In the genomic region with DNA sequence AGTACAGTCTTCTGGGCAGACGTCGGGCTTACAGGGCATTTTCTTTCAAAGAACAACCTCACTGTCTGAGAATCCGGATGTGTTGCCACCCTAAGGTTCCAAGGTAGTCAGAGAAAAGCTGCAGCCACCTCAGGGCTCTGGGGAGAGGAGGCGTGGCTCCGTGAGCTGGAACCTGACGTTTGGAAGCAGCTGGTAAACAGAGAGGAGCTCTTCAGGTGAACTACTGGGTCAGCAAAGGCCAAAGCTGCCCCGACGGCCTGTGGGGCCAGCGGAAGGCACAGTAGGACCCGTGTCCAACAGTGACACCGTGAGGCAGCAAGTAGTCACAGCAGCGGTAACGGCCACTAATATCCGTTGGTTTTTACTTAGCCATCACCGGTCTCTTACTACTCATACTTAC, we compare ENCODE assay signal across 8 mouse cellular contexts. TPM values are rescaled to one million over a fixed set of nuclear protein-coding genes. Genes with fewer than 3 reads are reported as not detected.
A peak's percentile ranks its signal among the peaks of the same experiment; 100 is the strongest.
DNase-seq lines count a peak whose midpoint lies in the region; ATAC-seq and TF ChIP-seq lines count a peak whose summit lies in the region.

No protein-coding gene starts in this region.

- TF ChIP-seq EP300 in lung, postnatal 0 days (IDR thresholded peaks at IDR 0.05), result 0 out of 2 replicates have a peak, but pooled peaks have one; percentile 45

- no peaks in the 10 kb centered on the region for H3K27me3 ChIP-seq in testis, adult 2 months (ENCODE audit: control insufficient read depth, insufficient read depth, low read length)
- no peaks in the 10 kb centered on the region for H3K27me3 ChIP-seq in forebrain, embryonic 15.5 days
- H3K27me3 ChIP-seq in intestine, postnatal 0 days (replicated peaks; ENCODE audit: control insufficient read depth, insufficient read depth, low read length), result no peaks in the 10 kb centered on the region
- H3K27me3 ChIP-seq in lung, postnatal 0 days (replicated peaks; ENCODE audit: insufficient read depth, low read length), result no peaks in the 10 kb centered on the region

- H3K27ac ChIP-seq in testis, adult 2 months (ENCODE audit: control insufficient read depth, insufficient read depth, low read depth, low read length), result no peak overlapping the region
- no peak overlapping the region for H3K27ac ChIP-seq in forebrain, embryonic 15.5 days (replicated peaks)
- H3K27ac ChIP-seq in intestine, postnatal 0 days (ENCODE audit: low read depth, low read length), result 0 out of 2 replicates have a peak overlapping the region, but pooled peaks have one; percentile 42
- H3K27ac ChIP-seq in lung, postnatal 0 days (ENCODE audit: low read length), result peak overlapping the region; percentile 94

- 19% methylated on average over 15 of the region's 15 CpGs for WGBS in forebrain, embryonic 15.5 days
- WGBS in intestine, postnatal 0 days, result 11% methylated on average over 15 of the region's 15 CpGs
- WGBS in lung, postnatal 0 days, result 10% methylated on average over 15 of the region's 15 CpGs

- peaks cover 5% of the 10 kb centered on the region for H3K4me1 ChIP-seq in testis, adult 2 months (ENCODE audit: control insufficient read depth, insufficient read depth, low read length)
- peaks cover 5% of the 10 kb centered on the region; the same call in 1 of the 2 replicates for H3K4me1 ChIP-seq in forebrain, embryonic 15.5 days
- H3K4me1 ChIP-seq in intestine, postnatal 0 days (replicated peaks; ENCODE audit: control insufficient read depth, insufficient read depth, low read length), result no peaks in the 10 kb centered on the region; the same call in 1 of the 2 replicates
- peaks cover 10% of the 10 kb centered on the region; the same call in 1 of the 2 replicates for H3K4me1 ChIP-seq in lung, postnatal 0 days (ENCODE audit: insufficient read depth, low read depth, low read length)

- DNase-seq in adrenal gland, adult 2 months, result peak; percentile 63
- DNase-seq in adrenal gland, postnatal 4 days (ENCODE audit: low spot score in 2 of 2), result no peak
- DNase-seq in testis, postnatal 14 days (ENCODE audit: low spot score), result no peak
- DNase-seq in lung, postnatal 0 days (ENCODE audit: low spot score), result peak; percentile 93
- peak; percentile 33 to 46 for DNase-seq in spleen, postnatal 36 days (ENCODE audit: low spot score in 2 of 2)

- no peaks in the 10 kb centered on the region for H3K9me3 ChIP-seq in forebrain, embryonic 15.5 days
- no peaks in the 10 kb centered on the region for H3K9me3 ChIP-seq in intestine, postnatal 0 days (ENCODE audit: control insufficient read depth)
- H3K9me3 ChIP-seq in lung, postnatal 0 days (ENCODE audit: low read length), result no peaks in the 10 kb centered on the region

- peak; percentile 73; the same call in 1 of the 2 replicates for TF ChIP-seq CTCF in testis, adult 2 months (IDR thresholded peaks at IDR 0.05; ENCODE audit: control insufficient read depth, insufficient read depth, insufficient replicate concordance, low read depth, low read length)
- peak; percentile 96 for TF ChIP-seq CTCF in intestine, postnatal 0 days (IDR thresholded peaks at IDR 0.05; ENCODE audit: low read depth)
- peak; percentile 93 for TF ChIP-seq CTCF in lung, postnatal 0 days (IDR thresholded peaks at IDR 0.05)

- H3K36me3 ChIP-seq in testis, adult 2 months (ENCODE audit: control insufficient read depth, insufficient read depth, low read length), result no peaks in the 10 kb centered on the region
- no peaks in the 10 kb centered on the region for H3K36me3 ChIP-seq in forebrain, embryonic 15.5 days
- H3K36me3 ChIP-seq in intestine, postnatal 0 days (ENCODE audit: control insufficient read depth, insufficient read depth), result no peaks in the 10 kb centered on the region
- H3K36me3 ChIP-seq in lung, postnatal 0 days (ENCODE audit: insufficient read depth, low read length), result no peaks in the 10 kb centered on the region

- no peak for TF ChIP-seq POLR2A in testis, adult 2 months (IDR thresholded peaks at IDR 0.05; ENCODE audit: control insufficient read depth, low read depth, low read length)

- no peak overlapping the region for H3K9ac ChIP-seq in forebrain, embryonic 15.5 days (replicated peaks)
- no peak overlapping the region for H3K9ac ChIP-seq in intestine, postnatal 0 days (ENCODE audit: low read depth, low read length)
- no peak overlapping the region for H3K9ac ChIP-seq in lung, postnatal 0 days (replicated peaks; ENCODE audit: low read depth)

- H3K4me3 ChIP-seq in testis, adult 2 months (ENCODE audit: control insufficient read depth, low read depth, low read length), result no peak overlapping the region
- H3K4me3 ChIP-seq in forebrain, embryonic 15.5 days, result no peak overlapping the region
- H3K4me3 ChIP-seq in intestine, postnatal 0 days (ENCODE audit: low read depth, low read length), result no peak overlapping the region
- H3K4me3 ChIP-seq in lung, postnatal 0 days (ENCODE audit: low read depth, low read length), result no peak overlapping the region

- H3K4me2 ChIP-seq in forebrain, embryonic 15.5 days (replicated peaks), result no peak overlapping the region
- H3K4me2 ChIP-seq in intestine, postnatal 0 days (replicated peaks; ENCODE audit: low read depth), result 0 out of 2 replicates have a peak overlapping the region, but pooled peaks have one; percentile 6
- H3K4me2 ChIP-seq in lung, postnatal 0 days (replicated peaks; ENCODE audit: low read depth, low read length), result no peak overlapping the region

- 0 out of 2 replicates have a peak, but pooled peaks have one; percentile 34 for ATAC-seq in forebrain, embryonic 15.5 days (replicated peaks)
- peak; percentile 70 for ATAC-seq in intestine, postnatal 0 days
- ATAC-seq in lung, postnatal 0 days, result peak; percentile 67

RNA-seq across cellular contexts. Expression of a gene that starts 46.7 kb away (rescaled TPM):
- 1 to 10 TPM; 2.7 to 5.7 TPM for total RNA-seq in adrenal gland, adult 2 months (2021)
- 8.5 and 11.4 TPM in 2 replicates for polyA plus RNA-seq in adrenal gland, adult 2 months (2012; rRNA removed)
- total RNA-seq in adrenal gland, postnatal 4 days (2021), result 10 to 100 TPM; 11.0 to 11.7 TPM
- polyA plus RNA-seq in testis, adult 2 months (2012; rRNA removed), result 1.2 and 1.7 TPM in 2 replicates
- 89.0 and 89.6 TPM in 2 replicates for polyA plus RNA-seq in forebrain, embryonic 15.5 days (2015; fragmentation: Nextera tagmentation; extraction: Ambion mirVana)
- polyA plus RNA-seq in intestine, postnatal 0 days (2015; fragmentation: Nextera tagmentation; extraction: Ambion mirVana), result 2.9 and 3.1 TPM in 2 replicates
- polyA plus RNA-seq in lung, postnatal 0 days (2015; fragmentation: Nextera tagmentation; extraction: Ambion mirVana), result 17.9 and 21.0 TPM in 2 replicates

Comparison
In these comparisons a context has a peak if more than half of its experiments do, and no peak if none do; other contexts are left out.
1. DNase-seq: peak in adrenal gland, adult 2 months (single experiment), lung, postnatal 0 days (single experiment) and spleen, postnatal 36 days (2 of 2); none in adrenal gland, postnatal 4 days (0 of 2) and testis, postnatal 14 days (single experiment).
2. H3K27ac ChIP-seq: peak in intestine, postnatal 0 days (single experiment) and lung, postnatal 0 days (single experiment); none in testis, adult 2 months (single experiment) and forebrain, embryonic 15.5 days (single experiment).
3. Peak in every context shown above with its lines, with median percentiles within 50 percentile points of each other: CTCF ChIP-seq and ATAC-seq.